Mouse (Mus musculus) gastrocnemius, adult 18-20 months (tissue): Measurements from ENCODE around the gene Tns3. TPM values are rescaled to one million over a fixed set of nuclear protein-coding genes. Genes with fewer than 3 reads are reported as not detected.
"Not testable (repeated sequence)": the region's sequence is repeated elsewhere in the genome, so short reads cannot be mapped to it uniquely, and the experiment has no call there.

ENCODE experiments used
- DNase-seq: peaks from one replicate; pipeline ENCODE4 v3.0.0; 2021; ENCODE audit warnings: low spot score
- total RNA-seq, 2 experiments: library from RNA; stranded (reverse); gene quantifications; 2 replicates each; pipeline ENCODE4 v1.2.3; 2021

Tns3 gene
- total RNA-seq, 2 experiments from 2014 or later: 6.6 to 7.9 TPM

DNA sequence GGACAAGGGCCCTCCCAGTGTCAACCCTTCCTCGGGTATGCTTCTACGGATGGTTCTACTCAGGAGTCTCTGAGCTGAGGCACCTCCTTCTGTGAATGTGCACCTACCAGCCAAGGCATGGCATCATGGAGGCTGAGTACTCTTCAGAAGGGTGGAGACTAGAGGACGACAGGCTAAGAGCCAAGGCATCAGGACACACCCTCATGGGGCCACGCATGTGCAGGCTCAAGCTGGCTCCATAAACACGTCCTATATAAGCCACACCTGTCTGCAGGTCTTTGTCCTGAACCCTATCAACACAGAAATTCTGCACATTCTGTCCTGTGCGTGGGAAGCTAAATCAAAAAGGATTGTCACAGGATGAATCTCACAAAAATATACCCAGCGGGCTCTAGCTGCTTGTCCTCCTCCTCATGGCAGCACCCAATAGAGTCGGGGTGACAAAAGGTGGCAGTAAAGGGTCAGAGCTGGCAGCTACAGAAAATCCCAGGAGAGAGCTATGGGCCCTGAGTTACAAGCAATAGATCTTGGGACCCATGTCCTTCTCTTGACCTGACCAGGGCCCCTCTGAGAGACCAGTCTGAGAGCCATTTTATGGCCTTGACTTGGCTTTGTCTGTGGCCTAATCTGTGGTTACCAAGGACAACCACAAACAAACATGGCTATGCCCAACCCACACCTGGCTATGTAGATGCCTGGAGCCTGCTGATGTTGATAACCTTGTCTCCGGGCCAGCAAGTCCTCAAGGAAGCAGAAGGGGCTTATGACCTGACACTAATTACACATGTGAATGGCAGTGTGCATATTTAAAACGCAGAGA, 82.0 kb downstream of the Tns3 start:
- DNase-seq: no peak

- peak; percentile 28 for DNase-seq
These were observed 84.5 kb downstream of the Tns3 start for GRCm38 (mm10) chr11:8579789-8580188.

DNA sequence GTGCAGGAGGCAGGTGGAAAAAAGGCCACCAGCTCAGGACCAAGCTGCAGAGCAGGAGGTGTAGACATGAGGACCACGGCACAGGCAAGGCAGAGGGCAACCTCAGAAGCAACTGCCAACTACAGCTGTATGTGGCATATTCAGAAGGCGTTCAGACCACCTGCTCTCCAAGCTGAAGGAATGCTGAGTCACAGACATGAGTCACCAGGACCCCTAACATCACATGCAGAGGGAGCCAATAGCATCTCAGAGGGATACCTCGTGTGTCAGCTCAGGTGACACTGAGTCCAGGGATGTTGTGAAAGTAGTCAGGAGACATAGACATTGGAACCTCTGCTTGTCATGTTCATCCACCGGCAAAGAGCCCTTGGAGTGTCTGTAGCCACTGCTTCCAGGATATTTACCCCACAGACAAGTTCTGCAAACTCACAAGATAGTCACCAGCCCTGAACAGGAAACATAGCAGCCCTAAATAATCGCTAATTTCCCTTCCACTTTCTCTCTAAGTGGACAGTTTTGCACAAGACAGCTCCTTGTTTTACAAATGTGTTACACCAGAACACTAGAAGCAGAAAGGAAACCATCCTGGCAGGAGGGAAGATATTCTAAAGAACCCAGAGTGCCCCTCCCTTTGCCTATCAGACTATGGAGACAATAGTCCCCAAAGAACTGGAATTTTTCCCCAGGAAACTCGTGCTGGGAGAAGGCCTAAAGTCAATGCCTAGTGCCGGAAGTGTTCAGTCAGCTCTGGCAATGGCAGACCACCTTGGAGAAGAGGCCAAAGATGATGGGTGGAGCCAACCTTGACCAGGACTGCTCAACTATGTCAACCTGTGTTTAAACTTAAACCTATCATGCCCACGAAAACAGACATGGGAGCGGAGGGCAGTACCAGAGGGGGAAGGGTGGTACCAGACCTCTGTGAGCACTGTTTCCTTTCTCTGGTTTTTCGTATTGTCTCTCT, 88.8 kb downstream of the Tns3 start:
- DNase-seq: no peak

DNA sequence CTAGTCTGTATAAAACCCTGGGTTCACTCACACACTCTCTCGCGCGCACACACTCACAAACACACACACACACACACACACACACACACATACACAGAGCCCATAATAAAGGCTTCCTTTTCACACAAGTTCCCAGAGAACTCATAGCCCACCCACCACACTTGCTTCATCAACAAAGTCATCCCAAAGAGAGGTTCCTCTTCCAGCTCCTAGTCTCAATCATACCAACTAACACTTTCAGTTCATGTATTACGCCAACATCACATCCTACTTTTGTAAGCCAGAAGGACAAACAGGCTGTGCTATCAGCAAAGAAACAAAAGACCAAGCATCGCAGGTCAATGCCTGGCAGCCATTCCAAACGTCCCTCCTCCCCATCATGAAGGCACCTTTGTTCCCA, 89.8 kb downstream of the Tns3 start:
- no peak for DNase-seq

DNA sequence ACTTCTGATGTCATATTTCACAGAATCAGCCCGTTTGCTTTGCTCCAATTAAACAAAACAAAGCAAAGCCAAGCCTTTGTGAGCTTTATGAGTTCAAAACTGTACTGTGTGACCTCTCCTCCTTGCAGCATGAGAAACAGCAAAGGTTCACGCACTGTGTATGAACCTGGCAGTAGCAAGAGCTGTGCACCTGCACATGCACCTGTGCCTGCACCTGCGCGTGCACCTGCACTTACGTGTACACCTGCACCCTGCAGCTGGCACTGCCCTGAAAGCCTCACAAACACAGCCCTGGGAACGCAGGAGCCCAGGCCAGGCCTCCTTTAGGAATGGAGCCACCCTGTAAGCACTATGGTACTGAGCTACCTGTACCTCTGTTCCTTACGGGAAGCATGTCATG, 91.6 kb downstream of the Tns3 start:
- no peak for DNase-seq

DNA sequence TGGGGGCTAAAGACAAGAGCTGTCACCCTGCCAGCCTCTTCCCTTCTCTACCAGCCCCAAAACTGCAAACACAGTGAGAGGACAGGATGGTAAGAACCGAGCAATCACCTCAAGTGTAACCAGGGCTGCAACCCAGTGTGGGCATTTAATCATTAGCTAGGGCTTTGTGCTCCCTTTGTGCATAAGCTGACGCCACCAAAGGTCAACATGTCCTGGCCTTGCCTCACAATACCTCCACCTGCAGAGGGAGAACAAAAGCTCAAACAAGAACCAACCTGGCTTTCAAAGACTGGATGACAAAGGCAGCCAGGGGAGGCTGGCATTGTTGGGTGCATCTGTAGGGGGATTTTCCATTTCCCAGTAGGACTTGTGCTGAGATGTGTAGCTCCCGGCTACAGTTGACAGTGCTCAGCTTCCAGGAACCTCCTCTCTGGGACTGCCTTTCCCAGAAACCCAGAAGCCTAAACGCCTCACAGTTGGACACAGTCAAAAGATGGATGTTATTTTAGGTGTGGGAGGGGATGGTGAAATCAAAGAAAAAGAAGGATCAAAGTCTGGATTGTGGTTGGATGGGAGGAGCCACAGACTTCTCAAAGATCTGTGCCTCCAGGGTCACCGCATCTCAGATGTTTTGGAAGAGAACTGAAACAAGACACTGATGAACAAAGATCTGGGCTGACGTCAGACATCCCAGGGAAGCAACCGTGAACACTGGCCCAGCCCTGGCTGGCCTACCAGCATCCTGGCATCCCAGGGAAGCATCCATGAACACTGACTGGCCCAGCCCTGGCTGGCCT, 94.9 kb downstream of the Tns3 start:
- no peak for DNase-seq

GRCm38 (mm10) chr11:8568829-8569228, 95.5 kb downstream of the Tns3 start:
- DNase-seq: no peak

- peak; percentile 16 for DNase-seq
These were observed 98.0 kb downstream of the Tns3 start for GRCm38 (mm10) chr11:8566250-8566853.

DNA sequence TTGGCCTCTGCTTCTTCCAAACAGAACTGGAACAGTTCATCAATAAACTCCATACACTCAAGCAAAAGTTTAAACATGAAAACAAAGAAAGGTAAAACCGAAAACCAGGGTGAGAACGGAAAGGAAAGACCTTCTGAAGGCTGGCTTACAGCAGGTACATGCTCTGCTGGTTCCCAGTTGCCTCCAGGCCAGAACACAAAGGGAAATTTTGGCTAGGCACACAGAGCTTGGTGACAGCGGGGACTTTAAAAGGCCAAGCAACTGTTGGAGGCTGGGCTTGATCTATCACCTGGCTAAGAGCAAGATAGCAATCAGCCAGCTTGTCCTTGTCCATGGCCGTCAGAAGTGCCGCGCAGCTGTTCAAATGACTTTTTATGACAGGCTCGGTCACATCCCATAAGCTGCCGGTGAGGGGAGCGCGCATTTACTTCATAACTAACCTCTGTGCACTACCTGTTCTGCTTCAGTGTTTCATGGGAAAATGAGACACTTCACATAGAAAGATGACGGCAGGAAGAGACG, 105.5 kb downstream of the Tns3 start:
- no peak for DNase-seq

GRCm38 (mm10) chr11:8558258-8558657, 106.1 kb downstream of the Tns3 start:
- DNase-seq: no peak

- DNase-seq: no peak
These were observed 107.3 kb downstream of the Tns3 start for GRCm38 (mm10) chr11:8557006-8557405.

DNA sequence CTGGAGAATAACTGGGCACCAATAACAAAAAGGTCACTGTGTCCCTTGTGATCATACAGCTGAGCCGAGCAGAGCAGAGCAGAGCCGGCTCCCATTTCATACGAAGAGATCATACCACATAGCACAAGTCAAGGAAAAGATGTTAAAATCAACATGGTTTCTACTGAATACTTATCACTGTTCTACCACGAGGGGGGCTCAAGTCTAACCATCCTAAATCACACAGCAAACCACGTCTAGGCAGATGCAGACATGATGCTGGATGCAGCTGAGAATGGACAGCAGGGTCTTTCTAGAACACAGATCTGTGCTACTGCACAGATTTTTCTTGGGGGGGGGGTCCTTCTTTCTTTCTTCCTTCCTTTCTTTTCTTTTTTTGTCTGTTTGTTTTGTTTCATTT, 112.6 kb downstream of the Tns3 start:
- no peak for DNase-seq

- no peak for DNase-seq
These were observed 116.7 kb downstream of the Tns3 start for GRCm38 (mm10) chr11:8547661-8548060.

- no peak for DNase-seq
These were observed 118.5 kb downstream of the Tns3 start for GRCm38 (mm10) chr11:8545798-8546197.

DNA sequence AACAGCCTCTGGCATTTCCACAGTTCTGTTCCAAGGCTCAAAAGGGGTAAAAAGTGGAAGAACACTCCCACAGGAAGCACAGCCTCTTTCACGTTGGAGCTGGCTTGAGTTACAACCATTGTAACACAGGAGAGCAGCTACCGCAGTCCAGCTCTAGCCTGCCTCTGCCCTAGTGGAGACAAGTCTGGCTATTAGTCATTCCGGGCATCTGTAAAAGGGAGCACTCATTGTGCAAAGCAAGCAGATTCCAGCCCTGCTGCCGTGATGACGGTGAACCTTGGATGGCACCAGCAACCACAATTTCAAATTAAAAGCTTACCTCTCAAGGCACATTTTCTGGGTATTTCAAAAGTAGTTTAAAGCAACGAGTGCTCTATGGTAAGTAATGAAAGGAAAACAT, 120.0 kb downstream of the Tns3 start:
- DNase-seq: no peak

GRCm38 (mm10) chr11:8541222-8541815, 123.0 kb downstream of the Tns3 start:
- no peak for DNase-seq

- DNase-seq: no peak
These were observed 124.6 kb downstream of the Tns3 start for GRCm38 (mm10) chr11:8539593-8540265.

DNA sequence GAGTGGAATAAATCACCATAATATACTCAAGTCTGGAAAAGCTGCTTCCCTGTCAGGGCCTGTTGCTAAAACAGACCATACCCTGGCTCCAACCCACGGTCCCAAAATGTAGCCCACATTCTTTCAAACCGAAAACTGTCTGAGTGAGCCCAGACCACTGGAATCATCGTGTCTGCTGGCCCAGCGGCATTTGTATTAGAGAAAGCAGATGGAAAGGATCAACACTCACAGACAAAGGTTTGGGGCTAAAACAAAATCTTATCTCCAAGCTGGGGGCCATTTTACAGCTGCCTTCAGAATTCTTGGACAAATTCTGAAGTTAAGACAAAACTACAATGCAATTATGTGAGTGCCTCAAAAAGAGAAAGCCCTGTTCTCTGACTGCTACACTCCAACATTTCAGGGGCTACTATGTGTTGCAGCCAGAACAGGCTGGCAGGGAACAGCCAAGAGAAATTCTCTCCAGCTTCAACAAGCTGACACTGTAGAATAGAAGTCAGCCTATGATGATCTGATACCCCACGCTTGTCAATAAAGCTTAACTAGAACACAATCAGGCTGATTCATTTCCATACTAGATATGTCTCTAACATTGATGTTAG, 127.2 kb downstream of the Tns3 start:
- no peak for DNase-seq

DNA sequence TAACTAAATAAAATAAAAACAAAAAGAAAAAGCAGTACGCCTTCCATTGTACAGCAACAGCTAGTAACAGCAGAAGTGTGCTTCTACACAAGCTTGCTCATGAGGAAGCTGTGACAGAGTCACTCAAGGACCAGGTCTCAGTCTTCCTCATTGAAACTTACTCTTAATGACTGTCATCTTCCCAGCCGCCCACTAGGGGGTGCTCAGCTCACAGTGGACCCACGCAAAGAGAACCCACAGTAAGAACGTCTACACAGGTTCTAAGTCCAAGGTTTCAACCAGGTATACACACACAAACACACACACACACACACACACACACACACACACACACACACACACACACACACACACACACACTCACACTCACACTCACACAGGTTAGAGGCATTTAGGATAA, 129.4 kb downstream of the Tns3 start:
- peak; percentile 51 for DNase-seq

- not testable (repeated sequence) for DNase-seq
These were observed 131.6 kb downstream of the Tns3 start for GRCm38 (mm10) chr11:8532771-8533170.
